Mouse (Mus musculus): ENCODE data around the gene Zfp534.
"Not testable (repeated sequence)": the region's sequence is repeated elsewhere in the genome, so short reads cannot be mapped to it uniquely, and the experiment has no call there.

DNA sequence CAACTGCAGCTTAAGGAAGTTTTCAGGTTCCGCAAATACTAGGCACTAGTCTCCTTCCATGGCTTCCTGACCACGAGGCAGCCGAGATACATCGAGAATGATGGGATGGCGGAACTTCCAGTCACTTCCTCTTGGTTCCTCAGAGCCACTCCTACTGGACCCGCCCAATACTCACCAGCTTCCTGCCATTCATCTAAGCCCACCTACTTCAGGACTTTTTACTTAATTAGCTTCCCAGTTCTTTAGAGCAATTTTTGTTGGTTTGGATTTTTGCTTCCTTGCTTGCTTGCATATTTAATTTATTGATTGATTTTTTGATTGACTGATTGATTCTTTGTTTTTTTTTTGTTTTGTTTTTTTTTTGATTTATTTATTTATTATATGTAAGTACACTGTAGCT lies 59.9 kb downstream of the Zfp534 start, which contains the start of gene Zfp979:
- TF ChIP-seq CTCF (IDR thresholded peaks at IDR 0.05; ENCODE audit: low read depth, low read length); GATA1 (IDR thresholded peaks at IDR 0.05; ENCODE audit: borderline replicate concordance, low read length); POLR2AphosphoS5 (IDR thresholded peaks at IDR 0.05; ENCODE audit: insufficient replicate concordance, low read depth, low read length): not testable (repeated sequence)

Data from G1E (cell line).